Mouse (Mus musculus) T-helper 2 cell (primary cell): Measurements from ENCODE around the gene Itga2.

Source experiments
- in situ Hi-C: fragments of 300-600 bp; cut with MboI, MseI; formaldehyde crosslinking; loops from one replicate; pipeline ENCODE4 v1.15.1; 2025; ENCODE audit warnings: high pct_unique_total_duplicates

Gene Itga2

GRCm38 (mm10) chr13:114825377-114825855, 106.5 kb downstream of the Itga2 start:
- in situ Hi-C loops: loop anchor here (5.0 kb wide), 1 partner anchor 137 kb away; no protein-coding TSS in a partner anchor

- in situ Hi-C loops: no loop called here
These were observed 109.0 kb downstream of the Itga2 start for GRCm38 (mm10) chr13:114822871-114823270.

- in situ Hi-C loops: no loop called here
These were observed 113.4 kb downstream of the Itga2 start for GRCm38 (mm10) chr13:114818513-114818912.

GRCm38 (mm10) chr13:114817751-114818360, 114.0 kb downstream of the Itga2 start, which contains the start of gene Mocs2:
Gene Mocs2 (plus strand): TSS chr13:114818236.
- in situ Hi-C loops: no loop called here

GRCm38 (mm10) chr13:114809624-114810210, 122.2 kb downstream of the Itga2 start:
- in situ Hi-C loops: no loop called here

GRCm38 (mm10) chr13:114802971-114803370, 128.9 kb downstream of the Itga2 start:
- in situ Hi-C loops: loop anchor here (5.0 kb wide), 1 partner anchor 916 kb away; no protein-coding TSS in a partner anchor

GRCm38 (mm10) chr13:114801857-114802256, 130.0 kb downstream of the Itga2 start:
- in situ Hi-C loops: loop anchor here (5.0 kb wide), 1 partner anchor 915 kb away; no protein-coding TSS in a partner anchor

GRCm38 (mm10) chr13:114793250-114794030, 138.5 kb downstream of the Itga2 start:
- in situ Hi-C loops: no loop called here

GRCm38 (mm10) chr13:114791511-114791910, 140.4 kb downstream of the Itga2 start:
- in situ Hi-C loops: no loop called here
